Mouse (Mus musculus): ENCODE data around the gene Perm1. TPM values are rescaled to one million over a fixed set of nuclear protein-coding genes. Genes with fewer than 3 reads are reported as not detected.

Gene Perm1
- total RNA-seq, 2 experiments from 2014 or later, result 0.23 to 0.27 TPM

DNA sequence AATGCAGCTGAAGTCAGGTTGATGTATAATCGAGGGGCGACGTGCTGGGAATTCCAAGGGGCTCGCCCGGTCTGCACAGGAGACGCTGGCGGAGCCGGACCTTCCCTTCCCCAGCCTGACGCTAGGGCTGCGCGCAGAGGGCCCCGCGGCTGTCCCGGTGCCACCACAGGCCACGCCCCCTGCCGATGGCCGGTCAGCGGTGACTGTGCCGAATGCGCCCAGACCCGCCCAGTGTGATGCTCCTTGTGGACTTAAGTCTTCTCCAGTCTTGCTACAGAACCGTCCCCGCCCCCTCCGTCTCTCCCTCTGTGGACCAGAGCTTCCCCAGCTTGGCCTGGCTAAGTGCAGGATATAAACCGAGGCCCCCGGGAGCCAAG lies 17.9 kb upstream of the Perm1 start:
- peak in 1 of 2 experiments; percentile 63 for DNase-seq (ENCODE audit: extremely low spot score in 1 of 2, low spot score in 1 of 2)

- no peak for DNase-seq (ENCODE audit: extremely low spot score in 1 of 2, low spot score in 1 of 2)
Measured at GRCm38 (mm10) chr4:156200623-156201475, 14.8 kb upstream of the Perm1 start, which contains the start of gene Isg15. Isg15 (minus strand) TSS chr4:156200818.

DNA sequence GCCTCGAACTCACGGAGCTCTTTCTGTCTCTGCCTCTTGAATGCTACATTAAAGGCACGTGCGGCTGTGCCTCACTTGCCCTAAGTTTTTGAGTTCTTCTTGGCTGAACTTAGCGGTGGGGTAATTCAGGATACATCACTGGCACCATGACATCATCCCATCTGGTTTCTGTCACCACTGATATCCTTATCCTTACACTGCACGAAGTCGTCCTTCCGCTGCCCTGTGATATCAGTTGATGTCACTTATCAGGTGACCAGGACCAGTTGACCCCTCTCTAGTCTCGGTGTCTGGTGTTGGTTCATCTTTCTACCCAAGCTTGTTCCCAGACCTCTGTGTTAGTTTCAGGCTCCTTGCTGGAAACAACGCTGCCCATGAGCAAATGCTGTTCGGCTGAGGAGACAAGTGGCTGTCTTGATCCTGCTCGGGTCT lies 13.2 kb upstream of the Perm1 start:
- DNase-seq (ENCODE audit: extremely low spot score in 1 of 2, low spot score in 1 of 2), result no peak

DNA sequence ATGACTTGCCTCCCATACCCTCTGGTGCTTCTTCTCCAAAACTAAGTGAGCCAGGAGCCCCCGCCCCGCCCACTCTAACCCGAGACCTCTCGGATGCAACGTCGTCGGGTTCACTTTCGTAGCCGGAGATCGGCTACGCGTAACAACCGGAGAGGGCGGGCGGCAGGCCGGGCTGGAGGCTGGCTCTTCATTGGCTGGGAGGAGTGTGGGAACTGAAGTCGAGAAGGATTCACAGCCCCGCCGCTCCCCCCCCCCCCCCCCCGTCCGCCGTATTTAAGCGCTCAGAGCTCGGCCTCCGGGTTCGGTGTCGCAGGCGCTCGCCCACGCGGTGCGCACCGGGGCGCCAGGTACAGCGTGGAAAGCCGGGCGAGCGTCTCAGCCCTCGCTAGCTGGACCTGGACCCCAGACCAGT lies 12.7 kb upstream of the Perm1 start, which contains the start of gene AW011738:
Gene AW011738 (plus strand): TSS at position 304 of the 412 bp plus-strand sequence.
- peak in 1 of 2 experiments; percentile 48 for DNase-seq (ENCODE audit: extremely low spot score in 1 of 2, low spot score in 1 of 2)

GRCm38 (mm10) chr4:156203413-156204131 lies 12.1 kb upstream of the Perm1 start:
- no peak for DNase-seq (ENCODE audit: extremely low spot score in 1 of 2, low spot score in 1 of 2)

GRCm38 (mm10) chr4:156208872-156209271 lies 6.8 kb upstream of the Perm1 start:
- DNase-seq (ENCODE audit: extremely low spot score in 1 of 2, low spot score in 1 of 2), result no peak

DNA sequence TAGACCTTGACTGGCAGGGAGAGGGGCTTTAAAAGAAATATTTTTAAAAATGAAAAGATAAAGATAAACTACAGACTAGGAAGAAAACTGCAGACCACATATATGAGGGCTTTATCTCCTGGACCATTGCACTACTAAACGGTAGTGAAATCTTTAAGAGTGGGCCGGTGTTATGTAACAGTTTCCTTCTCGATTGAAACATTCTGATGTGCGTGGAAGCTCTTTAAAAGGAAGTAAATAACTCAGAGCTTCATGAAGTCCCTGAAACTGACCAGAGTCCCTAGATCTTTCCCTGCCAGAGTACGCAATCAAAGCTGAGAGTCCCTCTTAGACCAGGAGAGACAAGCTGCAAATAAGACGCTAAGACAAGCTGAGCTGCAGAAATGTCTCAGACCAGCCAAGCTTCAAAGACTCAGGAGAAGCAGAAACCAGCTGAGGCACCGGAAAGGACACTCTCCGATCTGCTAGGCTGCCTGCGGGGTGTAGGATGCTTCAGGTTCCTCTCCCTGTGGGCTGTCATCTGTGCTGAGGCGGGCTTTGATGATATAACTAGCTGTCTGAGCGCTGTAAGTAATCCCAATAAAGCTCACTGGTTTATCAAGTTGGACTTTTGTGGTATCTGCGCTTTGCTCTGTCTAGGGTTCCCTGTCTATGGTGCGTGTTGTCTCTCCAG lies 5.6 kb upstream of the Perm1 start:
- DNase-seq (ENCODE audit: extremely low spot score in 1 of 2, low spot score in 1 of 2), result no peak

DNA sequence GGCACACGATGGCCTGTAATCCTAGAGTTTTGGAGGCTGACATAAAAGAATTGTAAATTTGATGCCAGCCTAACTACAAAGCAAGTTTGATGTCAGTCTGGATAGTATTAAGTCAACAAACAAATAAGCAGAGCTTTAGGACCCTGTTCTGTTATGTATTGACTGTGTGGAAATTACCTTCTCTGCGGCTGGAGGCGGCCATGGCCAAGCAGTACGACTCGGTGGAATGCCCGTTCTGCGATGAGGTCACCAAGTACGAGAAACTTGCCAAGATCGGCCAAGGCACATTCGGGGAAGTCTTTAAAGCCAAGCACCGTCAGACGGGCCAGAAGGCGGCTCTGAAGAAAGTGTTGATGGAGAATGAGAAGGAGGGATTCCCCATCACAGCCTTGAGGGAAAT lies 2.5 kb upstream of the Perm1 start:
- DNase-seq (ENCODE audit: extremely low spot score in 1 of 2, low spot score in 1 of 2), result no peak

DNA sequence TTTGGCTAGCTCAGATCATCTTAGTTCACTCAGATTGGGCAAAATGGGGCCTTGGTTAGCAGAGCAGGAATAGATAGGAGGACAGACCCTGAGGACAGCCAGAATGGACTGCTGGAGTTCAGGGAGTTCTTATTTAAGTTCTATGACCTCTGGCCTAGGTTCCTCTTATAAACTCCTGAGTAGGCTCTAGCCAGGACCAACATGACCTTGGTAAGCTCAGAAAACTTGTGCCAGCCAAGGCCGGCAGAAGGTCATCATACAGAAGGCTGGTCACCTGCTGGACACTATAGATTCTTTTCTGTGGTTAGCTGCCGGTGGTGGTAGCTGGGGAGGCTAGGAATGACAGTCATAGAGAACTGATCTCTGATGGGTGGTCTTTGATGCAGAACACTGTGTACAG lies 528 bp downstream of the Perm1 start:
- DNase-seq (ENCODE audit: extremely low spot score in 1 of 2, low spot score in 1 of 2), result no peak

DNA sequence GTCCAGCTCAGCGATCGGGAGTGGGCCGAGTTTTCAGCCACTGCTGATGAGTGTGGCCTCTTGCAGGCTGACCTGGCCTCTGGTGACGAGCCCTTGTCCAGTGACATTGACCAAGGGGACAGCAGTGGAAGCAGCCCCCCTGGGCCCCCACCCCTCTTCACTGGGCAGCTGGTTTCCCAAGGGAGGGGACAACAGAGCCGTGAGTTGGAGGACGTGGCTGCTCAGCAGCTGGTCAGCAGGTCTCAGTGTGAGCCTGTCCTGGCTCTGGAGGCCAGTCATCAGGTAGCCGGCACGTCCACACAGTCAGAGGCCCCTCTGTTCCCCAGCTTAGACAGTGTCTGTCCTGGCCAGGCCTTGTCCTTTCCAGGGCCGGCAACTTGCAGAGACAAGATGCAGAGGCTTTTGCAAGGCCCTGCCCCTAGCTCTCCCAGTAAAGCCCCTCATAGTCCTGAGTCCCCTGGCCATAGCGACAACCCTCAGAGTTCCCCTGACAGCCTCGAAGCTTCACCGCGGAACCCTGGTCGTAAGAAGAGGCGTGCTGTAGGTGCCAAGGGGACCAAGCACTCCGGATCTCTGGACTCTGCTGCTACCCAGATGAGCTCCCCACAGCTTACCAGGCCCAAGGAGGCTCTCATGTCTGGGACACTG lies 1.5 kb downstream of the Perm1 start:
- DNase-seq (ENCODE audit: extremely low spot score in 1 of 2, low spot score in 1 of 2), result no peak

DNA sequence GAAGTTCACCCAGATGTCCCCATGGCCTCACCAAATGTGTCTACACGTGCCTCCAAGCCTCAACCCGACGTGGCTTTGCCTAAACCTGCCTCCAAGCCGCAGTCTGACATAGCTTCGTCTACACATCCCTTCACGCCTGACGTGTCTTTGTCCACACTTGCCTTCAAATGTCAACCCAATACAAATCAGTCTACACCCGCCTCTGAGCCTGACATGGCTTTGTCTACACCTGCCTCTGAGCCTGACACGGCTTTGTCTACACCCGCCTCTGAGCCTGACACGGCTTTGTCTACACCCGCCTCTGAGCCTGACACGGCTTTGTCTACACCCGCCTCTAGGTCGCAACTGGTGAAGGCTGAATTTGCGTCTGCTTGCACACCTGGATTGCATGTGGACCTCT lies 2.2 kb downstream of the Perm1 start:
- DNase-seq (ENCODE audit: extremely low spot score in 1 of 2, low spot score in 1 of 2), result no peak

- DNase-seq (ENCODE audit: extremely low spot score in 1 of 2, low spot score in 1 of 2), result no peak
Measured at GRCm38 (mm10) chr4:156219936-156220335, 4.3 kb downstream of the Perm1 start.

- DNase-seq (ENCODE audit: extremely low spot score in 1 of 2, low spot score in 1 of 2), result no peak
Measured at GRCm38 (mm10) chr4:156224276-156224675, 8.6 kb downstream of the Perm1 start.

- no peak for DNase-seq (ENCODE audit: extremely low spot score in 1 of 2, low spot score in 1 of 2)
Measured at GRCm38 (mm10) chr4:156227752-156228392, 12.2 kb downstream of the Perm1 start.

DNA sequence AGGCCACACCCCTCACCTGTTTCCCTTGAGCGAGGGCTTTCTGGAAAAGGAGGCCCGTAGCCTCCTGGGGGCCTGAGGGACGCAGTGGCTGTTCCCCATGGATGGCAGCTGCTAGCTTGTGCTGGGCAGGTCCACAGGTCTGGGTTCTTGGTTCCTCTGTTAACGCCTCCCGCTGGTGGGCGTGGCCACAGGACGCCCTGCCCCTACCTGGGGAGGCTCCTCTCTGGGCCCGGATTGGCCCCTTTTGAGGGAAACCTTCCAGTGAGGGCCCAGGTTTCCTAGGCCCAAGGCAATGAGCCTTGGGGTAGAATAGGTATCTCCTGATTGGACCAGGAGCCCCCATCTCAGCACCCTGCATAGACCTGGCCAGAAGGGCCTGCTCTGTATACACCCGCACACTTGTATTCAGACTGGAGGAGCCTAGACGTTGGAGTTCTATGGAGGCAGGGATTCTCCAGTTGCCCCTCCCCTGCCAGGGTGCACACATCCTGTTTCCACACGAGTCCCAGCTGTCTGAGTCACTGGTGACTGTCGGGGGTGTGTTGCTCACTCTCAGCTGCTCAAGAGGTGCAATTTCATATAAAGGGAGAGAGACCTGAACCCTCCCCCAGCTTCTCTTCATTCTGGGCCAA lies 12.8 kb downstream of the Perm1 start:
- DNase-seq (ENCODE audit: extremely low spot score in 1 of 2, low spot score in 1 of 2), result no peak

DNA sequence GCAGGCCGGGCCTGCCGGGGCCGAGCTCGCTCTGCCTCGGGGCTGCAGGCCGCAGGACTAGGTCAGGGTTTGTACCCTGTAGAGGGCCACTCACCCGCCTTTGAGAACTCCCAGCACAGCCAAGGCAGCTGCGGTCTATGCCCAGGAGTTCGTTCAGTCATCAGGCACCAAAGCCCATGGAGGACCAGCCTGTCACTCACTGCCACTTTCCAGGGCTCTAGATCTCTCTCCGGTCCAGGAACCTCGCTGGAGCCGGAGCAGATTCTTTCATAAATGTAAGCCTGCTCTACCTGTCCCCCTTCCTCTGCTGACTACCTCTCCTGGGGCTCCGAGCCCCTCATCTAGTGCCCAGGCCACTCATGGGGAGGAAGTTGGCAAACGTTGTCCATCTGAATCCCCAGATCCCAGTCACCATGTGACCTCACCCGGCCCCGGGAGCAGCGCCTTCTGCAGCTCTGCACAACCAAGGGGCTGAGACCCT lies 18.4 kb downstream of the Perm1 start:
- no peak for DNase-seq (ENCODE audit: extremely low spot score in 1 of 2, low spot score in 1 of 2)

DNA sequence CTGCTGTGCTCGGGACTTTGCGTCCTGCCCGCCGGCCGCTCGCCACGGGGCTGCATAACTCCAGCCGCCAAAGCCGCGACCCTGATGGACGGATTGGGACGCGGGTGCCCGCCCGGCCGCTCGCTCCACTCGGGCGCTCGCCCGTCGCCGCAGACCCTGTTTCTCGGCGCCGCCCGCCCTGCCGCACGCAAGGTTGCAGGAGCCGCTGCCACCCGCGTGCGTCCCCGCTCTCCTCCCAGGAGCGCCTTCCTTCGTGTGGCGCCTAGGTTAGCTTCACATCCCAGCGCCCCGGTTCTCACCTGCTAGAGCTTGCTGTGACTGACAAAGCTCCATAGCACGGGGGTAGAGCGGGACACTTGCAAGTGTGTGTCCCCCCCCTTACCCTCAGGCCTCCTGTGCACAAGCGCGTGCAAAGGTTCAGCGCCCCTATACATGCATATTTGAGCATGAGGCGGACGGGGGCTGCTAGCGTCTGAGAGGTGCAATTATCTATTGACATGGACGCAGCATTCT lies 19.1 kb downstream of the Perm1 start, which contains the start of gene Plekhn1:
Gene Plekhn1 (minus strand): TSS at position 157 of the 513 bp plus-strand sequence.
- DNase-seq (ENCODE audit: extremely low spot score in 1 of 2, low spot score in 1 of 2), result peak; percentile 65 to 69

- no peak for DNase-seq (ENCODE audit: extremely low spot score in 1 of 2, low spot score in 1 of 2)
Measured at GRCm38 (mm10) chr4:156235360-156235770, 19.7 kb downstream of the Perm1 start.

All from layer of hippocampus, postnatal 25 days (tissue).